Mouse (Mus musculus) adrenal gland, adult (tissue): ENCODE results near the gene Nphp1.

Source experiments
- DNase-seq, 2 experiments: peaks; one replicate each; pipeline ENCODE4 v3.0.0; 2022 to 2023; ENCODE audit warnings: low spot score in 1 of 2; ENCODE audit not compliant: inconsistent age in 2 of 2

Nphp1 gene

DNA sequence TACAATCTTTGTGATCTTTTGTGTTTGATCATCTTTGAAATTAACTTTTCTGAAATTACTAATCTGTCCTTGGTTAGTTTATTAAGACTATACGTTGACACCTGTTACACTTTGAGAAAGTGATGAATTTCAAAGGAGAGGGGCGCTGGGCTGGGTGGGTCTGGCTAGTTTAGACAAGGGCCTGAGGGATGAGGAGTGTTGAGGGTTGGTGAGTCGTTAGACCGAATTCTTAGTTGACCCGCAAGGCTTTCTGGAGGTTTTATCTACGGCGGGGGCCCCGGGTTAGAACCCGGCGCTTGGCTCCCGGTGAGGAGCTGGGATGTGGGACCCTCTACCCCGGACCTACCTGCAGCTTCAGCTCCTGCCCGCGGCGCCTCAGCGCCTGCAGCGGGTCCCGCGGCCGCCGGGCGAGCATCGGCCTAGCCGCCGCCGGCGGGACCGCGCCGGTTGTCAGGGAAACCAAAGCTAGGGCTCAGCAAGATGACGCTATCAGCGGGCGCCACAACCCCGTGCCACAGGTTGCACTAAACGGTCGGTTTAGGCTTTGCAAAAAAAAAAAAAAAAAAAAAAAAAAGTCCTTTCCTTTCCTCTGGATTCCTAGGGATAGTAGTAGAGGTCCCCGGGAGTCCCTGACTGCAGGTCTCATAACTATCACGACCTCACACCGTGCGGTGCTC is at the start of gene Nphp1:
TSS of gene Nphp1 (minus strand) at position 458 of the 677 bp plus-strand sequence.
- peak; percentile 88 to 94 for DNase-seq

DNA sequence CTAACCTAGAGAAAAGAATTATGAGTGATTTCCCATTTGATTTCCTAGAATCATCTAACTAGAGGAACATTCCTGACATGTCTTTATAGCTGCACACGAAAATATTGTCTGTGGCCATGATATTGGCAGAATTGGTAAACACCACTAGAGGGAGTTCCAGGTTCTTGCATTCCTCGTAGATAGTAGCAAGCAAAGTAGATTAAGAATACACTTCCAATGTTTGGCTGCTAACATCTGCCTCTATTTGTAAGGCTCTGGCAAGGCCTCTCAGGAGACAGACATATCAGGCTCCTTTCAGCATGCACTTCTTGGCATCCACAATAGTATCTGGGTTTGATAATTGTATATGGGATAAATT is 44.1 kb upstream of the Nphp1 start:
- peak in 1 of 2 experiments; percentile 59 for DNase-seq

DNA sequence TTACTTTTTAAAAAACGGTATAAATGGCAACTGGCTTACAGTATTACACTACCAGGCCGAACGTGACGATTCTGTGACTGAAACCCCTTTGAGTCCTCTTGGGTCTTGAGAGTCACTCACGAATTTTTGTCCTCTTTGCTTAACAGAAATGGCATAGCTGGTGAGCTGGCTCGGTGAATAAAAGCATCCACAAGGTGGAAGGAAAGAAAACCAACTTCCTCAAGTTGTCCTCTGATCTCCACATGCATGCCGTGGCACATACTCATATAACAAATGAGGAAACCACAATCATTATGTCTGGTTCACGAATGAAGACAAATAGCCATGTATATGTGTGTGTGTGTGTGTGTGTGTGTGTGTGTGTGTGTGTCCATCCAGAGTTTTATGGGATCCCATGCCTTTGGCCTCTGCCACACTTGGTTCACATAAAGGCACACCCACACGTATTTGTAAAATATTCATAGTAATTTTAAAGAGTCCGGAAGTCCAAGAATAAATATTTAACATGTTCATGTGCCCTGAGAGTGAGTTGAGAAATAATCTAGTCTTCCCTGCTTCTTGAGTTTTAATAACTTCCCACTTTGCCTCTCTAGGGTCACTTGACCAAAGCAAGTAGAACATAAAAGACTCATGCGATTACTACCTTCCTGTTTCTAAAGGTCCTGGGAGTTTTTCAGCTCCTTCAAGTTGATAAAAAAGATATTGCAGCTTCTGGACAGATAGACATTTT is 43.6 kb upstream of the Nphp1 start:
- no peak for DNase-seq

DNA sequence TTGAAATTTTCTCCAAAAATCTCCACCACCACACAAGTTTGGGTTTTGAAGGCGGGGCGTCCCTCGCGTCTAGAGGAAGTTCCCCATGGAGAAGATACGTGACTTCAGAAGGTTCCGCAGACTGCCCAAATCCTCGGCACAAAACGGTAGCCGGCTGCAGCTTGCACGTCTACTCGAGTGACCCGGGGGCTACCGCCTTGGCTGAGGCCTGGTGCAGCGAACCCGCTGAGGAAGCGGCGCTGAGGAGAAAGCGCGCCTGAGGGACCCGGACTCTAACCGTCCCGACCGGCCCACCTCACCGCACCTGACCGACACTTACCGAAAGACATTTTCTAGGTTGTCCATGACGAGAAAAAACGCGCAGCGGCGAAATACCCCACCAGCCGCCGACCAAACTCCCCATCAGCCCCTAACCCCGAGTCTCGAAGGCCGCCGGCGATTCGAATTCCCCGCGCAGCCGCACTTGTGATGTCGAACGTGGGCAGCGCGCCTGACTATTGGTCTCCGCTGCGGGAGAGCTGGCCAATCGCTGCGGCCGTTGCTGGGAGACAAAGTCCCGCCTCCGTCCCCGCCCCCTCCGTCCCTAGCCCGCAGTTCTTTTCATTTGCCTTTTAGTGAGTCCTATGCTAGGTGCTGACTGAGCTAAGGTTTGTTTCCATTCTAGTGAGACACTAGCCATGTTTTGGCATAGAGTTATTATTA is 42.9 kb upstream of the Nphp1 start, which contains the start of gene Bub1:
TSS of gene Bub1 (minus strand) at position 465 of the 702 bp plus-strand sequence.
- DNase-seq: peak; percentile 93 to 97

DNA sequence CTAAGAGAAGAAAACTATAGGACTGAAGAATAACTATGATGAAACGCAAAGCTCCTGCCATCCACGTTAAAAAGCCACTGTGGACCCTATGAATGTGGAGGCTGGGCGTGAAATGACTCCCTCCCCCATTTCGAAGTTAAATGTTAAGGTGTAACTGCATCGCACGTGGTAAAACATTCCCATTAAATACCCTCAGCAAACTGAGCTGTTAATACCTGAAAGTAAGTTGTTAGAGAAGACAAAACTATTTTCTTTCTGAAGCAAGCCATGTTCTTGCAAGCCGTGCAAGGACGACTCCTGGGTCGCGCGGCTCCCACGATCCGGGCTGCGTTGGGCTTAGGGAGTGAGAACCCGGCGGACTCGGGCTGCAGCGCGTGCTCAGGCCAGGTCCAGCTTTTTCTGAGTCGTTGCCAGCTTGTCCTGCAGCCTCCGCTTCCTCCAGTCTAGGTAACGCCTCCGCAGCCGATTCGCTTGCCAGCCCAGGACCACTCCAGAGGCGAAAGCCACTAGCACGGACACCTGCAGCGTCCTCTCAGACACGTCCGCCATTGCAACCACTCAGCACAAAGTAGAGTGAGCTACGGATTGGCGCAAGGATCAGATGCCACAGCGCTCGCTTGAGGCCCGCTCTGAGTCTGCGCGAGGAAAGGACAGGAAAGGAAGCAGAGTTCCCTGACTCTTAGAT is 3.4 kb upstream of the Nphp1 start, which contains the start of gene Mtln:
TSS of gene Mtln (minus strand) at position 570 of the 685 bp plus-strand sequence.
- DNase-seq: peak; percentile 92 to 97

DNA sequence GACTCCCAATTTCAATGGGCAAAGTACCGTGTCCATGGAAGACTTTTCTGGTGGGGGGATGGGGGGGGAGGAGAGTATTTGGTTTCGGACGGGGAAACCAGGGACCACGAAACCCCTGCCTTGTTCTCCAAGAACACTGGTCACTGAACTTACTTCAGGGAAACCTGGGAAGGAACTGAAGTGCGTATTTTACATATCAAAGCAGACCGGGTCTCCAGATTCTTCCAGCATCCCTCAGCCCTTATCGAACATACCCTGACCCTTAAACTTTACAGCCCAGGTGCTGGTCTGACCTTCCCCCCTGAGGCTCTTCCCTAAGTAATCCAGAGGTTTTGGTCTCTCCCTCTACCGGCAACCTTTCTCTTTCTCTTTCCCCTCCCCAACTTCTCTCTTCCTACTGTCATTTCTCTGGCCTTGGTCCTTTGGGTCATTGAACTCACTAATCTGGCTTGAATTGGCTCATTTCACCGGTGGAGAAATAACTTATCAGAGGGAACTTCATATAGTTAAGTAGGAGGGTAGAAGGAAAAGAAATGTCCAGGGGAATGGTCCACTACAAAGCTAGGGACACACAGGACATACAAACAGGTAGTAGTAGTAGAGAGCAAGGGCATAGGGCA is 1.1 kb upstream of the Nphp1 start:
- DNase-seq: peak in 1 of 2 experiments; percentile 69

DNA sequence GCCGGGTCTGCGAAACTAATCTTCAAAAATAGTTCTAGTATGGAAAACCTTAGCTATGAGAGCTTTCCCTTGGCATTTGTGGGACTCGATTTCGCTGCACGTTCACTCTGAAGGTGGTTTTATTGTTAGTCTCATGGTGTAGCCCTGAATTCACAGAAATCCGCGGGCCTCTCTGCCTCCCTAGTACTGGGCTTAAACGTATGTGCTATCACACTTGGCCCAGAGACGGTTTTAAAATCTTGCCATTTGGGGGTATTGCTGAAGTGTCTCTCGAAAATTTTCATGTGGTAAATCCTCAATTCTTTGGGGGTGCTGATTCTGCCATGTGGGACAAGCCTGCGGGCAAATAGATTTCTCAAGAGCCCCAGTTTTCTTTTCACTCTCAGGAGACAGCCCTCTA is 441 bp upstream of the Nphp1 start:
- peak in 1 of 2 experiments; percentile 76 for DNase-seq

DNA sequence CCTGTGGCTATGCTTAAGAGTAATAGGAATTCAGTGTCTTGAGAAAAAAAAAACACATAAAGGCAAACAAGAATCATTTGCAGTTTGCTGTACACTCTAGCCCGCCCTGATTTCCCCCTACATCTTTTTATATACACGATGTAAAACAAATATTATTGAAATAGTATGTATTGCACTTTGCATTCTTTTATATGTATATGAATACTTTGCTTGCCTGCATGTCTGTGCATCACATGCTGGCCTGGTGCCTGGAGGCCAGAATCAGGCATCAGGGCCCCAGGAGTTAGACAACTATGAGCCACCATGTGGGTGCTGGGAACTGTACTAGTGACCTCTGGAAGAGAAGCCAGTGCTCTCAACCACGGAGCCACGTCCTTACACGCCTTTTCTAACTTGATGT is 1.5 kb downstream of the Nphp1 start:
- DNase-seq: no peak

DNA sequence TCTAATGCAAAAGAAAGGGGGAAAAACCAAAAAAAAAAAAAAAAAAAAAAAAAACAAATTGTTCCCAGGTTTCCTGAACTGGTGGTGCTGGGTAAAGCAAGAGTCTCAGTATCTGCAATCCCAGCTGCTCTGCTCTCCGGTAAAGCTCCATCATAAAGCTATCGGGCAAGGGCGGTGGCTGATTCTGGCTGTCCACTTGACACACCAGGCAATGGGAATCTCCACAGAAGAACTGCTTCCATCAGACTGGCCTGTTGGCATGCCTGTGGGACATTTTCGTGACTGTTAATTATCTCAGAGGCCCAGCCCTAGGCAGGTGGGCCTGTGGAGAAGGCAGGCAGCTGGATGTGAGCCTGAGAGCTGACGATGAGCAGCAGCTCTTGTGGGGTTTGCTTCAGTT is 10.2 kb downstream of the Nphp1 start:
- no peak for DNase-seq

DNA sequence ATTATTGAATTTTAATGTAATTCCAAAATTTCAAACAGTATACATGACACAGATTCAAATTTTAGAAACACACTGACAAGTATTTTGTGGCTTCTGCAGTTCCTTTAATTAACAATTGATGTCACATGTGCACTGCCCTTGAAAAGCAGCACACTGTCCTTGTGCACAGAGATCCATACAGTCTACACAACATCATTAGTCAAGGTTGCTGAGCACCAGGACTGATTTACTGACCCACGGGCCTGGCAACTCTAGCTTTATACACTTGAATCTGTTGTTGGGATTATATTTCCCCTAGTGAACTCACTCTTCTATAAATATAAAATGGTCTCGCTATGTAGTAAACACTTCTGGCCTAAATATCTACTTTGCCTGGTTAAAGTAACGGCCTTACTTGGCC is 13.7 kb downstream of the Nphp1 start:
- DNase-seq: peak; percentile 35 to 44

DNA sequence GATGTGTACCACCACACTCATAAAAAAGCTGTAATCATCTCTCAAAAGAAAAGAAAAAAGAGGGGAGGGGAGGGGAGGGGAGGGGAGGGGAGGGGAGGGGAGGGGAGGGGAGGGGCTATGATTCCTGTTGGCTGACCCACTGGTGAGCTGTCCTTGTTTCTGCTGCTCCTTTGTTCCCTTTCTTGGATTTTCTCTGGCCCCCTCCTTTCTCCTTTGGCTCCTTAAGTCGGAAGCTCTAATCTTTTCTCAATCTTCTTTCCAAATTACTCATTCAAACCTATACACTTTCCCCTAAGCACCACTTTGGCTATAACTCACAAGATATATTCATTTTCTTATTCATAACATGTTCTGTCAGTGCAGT is 14.1 kb downstream of the Nphp1 start:
- no peak for DNase-seq

DNA sequence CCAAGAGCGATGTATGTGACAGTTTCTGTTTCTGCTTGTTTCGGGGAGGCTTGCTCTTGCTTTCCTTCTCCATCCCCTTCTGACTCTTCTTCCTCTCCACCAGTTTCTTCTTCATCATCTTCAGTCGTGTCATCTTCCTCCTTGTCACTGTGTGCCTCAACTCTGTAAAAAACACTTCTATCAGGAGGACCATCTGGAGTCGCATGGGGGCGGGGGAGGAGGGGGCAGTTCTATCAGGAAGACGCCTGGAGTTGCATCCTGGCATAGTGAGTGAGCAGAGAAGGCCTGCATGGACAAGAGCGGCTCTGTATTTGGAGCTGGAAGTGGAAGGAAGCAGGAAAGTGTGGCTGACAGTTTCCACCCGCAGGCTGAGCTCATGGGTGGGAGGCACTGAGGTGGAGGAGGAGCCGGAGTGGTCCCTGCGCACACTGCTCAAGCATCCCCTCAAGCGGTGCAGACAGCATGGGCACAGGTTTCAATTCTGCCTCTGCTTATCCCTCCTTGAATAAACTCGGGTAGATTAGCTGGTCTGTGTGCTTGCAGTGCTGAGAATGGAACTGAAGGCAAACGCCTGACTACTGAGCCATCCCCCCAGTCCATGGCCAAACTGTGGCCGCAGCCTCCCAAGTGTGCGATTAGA is 14.6 kb downstream of the Nphp1 start:
- no peak for DNase-seq

DNA sequence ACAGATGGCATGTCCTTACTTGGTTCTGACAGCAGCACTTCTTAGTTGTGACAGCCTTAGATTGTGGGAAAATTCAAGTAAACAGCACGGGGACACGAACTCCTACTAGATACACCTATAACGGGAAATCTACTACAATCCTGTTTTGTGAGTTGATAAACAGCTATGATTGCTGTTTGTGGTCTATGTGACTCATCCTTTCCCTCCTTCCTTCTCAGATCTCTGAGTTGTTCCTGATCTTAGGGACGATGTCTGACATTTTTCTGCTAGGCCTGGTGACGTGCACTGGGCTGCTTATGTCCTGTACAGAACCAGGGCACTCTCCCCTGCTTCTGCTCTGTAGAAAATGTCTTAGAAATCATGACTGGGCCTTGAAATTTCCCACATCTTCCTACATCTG is 27.1 kb downstream of the Nphp1 start:
- DNase-seq: peak; percentile 16 to 45

DNA sequence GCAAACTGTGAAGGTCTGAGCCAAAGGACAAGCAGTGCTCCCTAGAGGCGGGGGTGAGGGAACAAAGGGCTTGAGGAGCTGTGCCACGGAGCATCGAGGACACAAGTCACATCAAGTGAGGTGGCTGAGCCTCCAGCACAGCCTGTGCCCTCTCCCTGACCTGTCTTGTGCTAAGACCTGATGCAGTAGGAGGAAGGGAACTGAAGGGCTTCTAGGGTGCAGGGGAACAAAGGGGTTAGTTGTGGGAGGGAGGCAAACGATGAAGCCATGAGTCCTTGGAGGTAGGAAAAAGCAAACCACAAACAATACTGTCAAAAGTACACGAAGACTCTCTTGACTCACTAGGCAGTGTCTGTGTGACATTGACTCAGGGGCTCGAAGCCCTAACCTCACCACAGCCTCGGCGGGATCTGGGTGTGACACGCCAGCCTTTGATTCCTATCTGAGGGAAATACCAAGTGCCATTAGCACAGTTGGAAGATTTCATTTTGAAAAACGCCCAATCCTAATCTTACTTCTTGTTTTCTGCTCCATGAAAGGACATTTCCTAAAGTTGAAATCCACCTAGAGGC is 28.2 kb downstream of the Nphp1 start:
- DNase-seq: peak; percentile 53 to 72

DNA sequence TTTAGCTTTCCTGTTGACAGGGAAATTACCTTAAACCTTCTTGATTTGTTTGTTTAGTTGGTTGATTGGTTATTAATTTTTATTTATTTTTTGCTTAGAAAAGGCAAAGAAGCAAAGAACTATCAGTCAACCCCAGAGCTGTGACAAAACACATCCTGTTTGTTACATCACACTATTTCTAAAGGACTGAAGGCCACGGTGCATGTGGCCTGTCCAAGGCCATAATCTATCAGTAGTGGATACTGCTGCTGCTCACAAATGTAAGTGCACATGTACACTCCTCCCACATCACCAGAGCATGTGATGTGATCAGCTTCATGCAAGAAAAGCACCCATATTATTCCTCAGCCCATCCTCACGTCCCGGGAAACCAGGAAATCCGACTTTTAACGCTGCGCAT is 28.7 kb downstream of the Nphp1 start:
- no peak for DNase-seq

DNA sequence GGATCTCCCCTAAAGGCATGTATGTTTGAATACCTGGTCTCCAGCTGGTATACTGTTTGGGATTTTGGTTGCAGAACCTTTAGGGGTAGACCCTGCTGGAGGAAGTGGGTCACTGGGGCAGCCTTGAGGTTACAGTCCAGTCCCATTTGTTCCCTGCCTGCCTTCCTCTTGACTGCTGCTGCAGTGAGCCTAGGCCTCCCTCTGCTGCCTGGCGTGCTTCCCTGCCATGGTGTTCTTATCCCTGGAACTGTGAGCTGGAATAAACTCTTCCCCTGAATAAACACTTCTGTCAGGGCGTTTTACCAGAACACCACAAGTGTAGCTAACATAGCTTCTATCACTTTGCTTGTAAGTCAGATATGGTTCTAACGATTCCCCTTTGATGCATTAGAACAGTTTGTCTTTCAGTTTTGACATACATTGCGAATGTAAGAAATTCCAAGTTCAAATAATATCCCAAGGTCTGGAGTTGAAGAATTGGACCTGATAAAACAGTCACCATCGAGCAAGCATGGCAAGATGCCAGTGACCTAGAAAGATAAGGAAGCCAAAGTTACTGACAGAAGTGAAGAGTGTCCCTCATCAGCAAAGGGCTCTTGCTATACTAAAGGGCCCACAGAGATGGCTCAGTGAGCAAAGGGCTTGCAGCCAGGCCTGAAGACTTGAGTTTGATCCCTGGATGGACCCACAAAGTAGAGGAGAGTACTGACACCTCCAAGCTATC is 29.4 kb downstream of the Nphp1 start:
- peak; percentile 74 to 92 for DNase-seq

DNA sequence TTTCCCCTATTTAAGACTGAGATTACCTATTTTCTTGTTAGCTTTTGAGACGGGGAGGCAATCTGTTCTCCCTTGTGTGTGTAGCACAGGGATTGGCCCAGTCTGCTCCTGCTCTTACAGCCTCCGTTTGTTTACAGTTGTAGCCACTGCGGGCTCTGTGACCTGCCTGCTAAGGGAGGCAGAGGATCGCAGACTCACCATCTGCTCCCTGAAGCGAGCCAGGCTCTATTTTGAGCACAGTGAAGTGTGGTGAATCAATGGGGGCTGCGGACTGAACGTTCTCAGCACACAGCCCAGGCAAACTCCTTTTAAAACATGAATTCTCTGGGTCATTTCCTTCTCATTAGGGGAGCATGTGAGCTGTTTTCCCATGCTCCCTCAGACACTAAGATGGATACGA is 31.5 kb downstream of the Nphp1 start:
- DNase-seq: no peak

DNA sequence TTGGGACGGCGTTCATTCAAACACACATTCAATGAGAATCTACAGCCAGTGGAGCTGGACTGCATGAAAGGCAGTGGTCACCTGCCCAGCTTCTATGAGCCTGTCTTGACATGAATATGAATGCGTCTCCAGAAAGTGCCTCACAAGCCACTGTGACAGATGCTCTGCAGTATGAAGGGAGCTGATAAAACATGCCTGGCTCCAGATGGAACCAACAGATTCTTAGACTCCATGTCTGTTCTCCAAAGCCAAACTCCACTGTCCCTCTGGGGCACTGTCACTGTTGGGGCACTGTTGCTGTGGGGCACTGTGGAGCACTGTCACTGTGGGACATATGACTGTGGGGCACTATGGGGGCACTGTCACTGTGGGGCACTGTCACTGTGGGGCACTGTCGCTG is 34.6 kb downstream of the Nphp1 start:
- DNase-seq: no peak

DNA sequence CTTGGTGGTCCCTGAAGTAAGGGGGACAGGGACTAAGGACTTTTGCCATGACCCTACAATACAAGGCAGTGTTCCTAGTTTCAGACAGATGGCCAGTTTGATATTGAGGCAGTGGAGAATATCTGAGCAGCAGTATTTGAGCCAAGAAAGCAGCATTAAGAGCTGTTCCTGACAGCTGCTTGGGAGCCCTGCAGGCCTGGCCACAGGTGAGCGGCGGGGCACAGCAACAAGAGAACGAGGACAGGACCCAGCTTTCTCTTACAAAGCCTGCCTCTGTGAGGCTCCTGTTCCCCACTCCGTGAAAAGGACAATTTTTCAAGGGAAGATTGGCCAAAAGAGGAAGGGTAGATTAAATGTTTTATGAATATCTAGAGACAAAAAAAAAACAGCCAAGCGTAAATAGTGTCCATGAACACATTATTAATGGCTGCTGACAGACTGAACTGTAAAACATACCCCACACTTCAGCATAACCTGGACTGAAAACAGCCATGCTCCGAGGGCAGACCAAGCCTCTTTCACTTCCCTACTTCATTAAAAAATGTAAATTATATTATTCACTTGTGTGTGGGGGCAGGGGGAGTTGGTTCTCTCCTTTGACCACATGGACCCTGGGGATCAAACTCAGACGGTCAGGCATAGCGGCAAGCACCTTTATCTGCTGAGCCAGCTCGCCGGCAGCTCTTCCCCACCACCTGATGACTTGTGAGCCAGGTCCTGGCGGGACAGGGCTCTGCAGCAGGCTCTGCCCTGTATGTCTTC is 36.7 kb downstream of the Nphp1 start:
- DNase-seq: no peak
